Mouse (Mus musculus) liver, embryonic 14.5 days (tissue): ENCODE results near the gene Msantd3.

Experiments used
- CTCF ChIP-seq: IDR thresholded peaks from 2 replicates; pipeline ENCODE4 v1.5.1; 2016; ENCODE audit warnings: antibody characterized with exemption, low read depth, control low read depth
- EP300 ChIP-seq: IDR thresholded peaks from 2 replicates; pipeline ENCODE4 v1.6.1; 2016; ENCODE audit warnings: antibody characterized with exemption, low read depth

- TF ChIP-seq CTCF = peak; percentile 3; the same call in 1 of the 2 replicates
- TF ChIP-seq EP300 = no peak
These were observed 46.5 kb downstream of the Msantd3 start for GRCm38 (mm10) chr4:48586099-48586821.
